Mouse (Mus musculus) adrenal gland, postnatal 14 days (tissue): ENCODE results near the gene R3hdm2. TPM values are rescaled to one million over a fixed set of nuclear protein-coding genes. Genes with fewer than 3 reads are reported as not detected.

Source experiments
- DNase-seq: peaks from one replicate; pipeline ENCODE4 v3.0.0; 2021; ENCODE audit warnings: mixed read lengths
- total RNA-seq: library from RNA; stranded (reverse); gene quantifications from 2 replicates; pipeline ENCODE4 v1.2.3, GENCODE M21; 2021

R3hdm2 gene
- total RNA-seq, 1 experiment from 2014 or later, result 113 TPM

DNA sequence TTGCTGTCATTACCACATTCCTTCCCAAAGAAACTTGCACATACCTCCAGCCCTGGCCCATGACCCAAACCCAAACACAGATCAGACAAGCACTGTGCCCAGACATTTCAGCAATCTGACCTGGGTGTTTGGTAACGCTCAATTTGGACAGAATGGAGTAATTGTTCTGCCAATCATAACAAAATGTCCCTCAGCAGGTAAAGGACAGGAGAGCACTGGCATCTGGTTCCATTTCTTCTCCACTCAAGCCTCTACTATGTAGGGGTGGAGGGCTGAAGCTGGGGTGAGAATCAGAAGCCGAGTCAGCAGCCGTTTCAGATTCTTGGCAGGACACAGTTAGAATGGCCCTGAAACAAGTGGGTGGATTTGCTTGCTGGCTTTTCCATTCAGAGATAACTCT is 112.0 kb downstream of the R3hdm2 start:
- DNase-seq, result no peak

DNA sequence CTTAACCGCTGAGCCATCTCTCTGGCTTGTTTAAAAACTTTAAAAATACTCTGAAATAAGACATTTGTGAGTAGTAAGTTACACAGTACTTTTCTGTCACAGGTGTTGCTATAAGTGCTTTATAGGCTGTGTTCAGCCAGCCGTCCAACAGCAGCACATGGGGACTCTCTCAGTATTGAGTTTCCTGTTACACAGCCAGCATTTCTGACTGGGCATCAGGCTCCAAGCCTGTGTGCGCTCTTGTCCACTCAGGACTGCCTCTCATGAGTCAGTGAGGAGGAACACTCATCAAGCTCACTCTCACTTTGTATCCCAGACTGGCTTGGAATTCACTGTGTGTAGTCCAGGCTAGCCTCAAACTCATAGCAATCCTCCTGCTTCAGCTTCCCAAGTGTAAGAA is 116.0 kb downstream of the R3hdm2 start:
- no peak for DNase-seq

GRCm38 (mm10) chr10:127499516-127499915 is 119.4 kb downstream of the R3hdm2 start:
- no peak for DNase-seq

DNA sequence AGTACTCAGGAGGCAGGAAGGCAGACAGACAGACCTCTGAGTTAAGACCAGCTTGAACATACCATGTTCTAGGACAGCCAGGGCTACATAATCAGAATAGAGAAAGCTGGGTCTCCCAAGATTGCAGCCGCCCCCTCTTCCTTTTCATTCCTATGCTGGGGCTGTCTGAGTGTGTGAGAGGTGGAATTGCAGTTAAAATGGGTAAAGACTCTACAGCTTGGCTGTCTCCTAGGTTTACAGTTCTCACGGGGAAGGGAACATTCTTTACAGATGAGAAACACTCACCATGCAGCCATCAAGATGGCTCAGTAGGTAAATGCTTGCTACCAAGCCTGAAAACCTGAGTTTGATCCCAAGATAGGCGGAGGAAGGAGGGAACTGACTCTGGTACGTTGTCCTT is 119.9 kb downstream of the R3hdm2 start:
- no peak for DNase-seq

- DNase-seq, result no peak
Observed at GRCm38 (mm10) chr10:127500894-127501893, 121.1 kb downstream of the R3hdm2 start, which contains the start of gene Stac3. Gene Stac3 (plus strand): TSS chr10:127501686.

DNA sequence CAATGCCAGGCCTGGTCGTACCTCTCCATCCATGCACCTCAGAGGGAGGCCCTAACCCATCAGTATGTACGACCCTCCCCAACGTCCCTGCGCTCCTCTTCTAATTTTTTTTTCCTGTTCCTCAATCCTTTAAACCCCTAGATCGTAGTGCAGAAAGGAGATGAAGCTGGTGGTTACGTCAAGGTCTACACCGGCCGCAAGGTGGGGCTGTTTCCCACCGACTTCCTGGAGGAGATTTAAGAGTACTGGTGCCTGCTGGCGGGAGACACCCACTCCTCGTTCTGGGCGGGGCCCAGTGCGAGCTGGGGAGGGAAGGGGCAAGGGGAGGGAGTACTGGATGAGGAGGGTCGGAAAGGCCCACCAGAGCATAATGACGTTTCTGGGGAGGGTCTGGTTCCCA is 128.1 kb downstream of the R3hdm2 start:
- peak; percentile 86 for DNase-seq

DNA sequence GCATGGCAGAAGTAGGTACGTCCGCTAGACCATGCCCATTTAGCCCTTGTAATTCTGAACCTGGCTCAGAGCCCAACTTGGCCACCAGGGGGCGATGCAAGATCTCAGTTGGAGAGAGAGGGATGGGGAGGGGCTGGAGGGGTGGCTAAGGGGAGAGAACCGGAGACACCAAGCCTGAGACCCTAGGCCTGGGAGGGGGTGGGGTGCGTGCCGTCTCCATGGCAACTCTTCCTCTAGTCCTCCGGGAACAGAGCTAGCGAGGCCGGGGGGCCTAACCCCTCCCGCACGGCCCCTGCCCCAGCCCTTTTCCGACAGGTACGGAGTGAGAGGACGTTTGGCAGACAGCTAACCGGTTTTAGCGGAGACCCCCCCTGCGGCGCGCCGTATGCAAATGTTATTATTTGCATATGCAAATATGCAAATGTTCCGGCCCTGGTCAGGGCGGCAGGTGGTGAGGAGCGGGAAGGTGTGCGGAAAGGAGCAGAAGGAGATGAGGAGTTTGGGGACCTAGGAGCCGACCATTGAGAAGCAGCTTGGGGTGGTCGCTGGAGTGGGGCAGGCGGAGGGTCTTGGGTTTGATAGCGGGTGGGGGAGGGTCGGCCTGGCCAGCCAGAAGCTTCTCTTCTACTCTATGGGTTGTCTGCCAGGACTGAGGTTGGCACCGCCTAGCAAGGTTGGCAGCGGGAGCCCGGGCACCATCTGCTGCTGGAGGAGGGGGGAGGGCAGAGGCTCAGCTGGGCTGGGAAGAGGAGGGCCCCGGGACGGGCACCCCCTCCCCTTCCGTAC is 129.1 kb downstream of the R3hdm2 start:
- DNase-seq, result peak; percentile 92

GRCm38 (mm10) chr10:127509837-127510701 is 129.9 kb downstream of the R3hdm2 start:
- DNase-seq, result no peak

- DNase-seq, result no peak
Observed at GRCm38 (mm10) chr10:127510895-127511617, 130.9 kb downstream of the R3hdm2 start.

DNA sequence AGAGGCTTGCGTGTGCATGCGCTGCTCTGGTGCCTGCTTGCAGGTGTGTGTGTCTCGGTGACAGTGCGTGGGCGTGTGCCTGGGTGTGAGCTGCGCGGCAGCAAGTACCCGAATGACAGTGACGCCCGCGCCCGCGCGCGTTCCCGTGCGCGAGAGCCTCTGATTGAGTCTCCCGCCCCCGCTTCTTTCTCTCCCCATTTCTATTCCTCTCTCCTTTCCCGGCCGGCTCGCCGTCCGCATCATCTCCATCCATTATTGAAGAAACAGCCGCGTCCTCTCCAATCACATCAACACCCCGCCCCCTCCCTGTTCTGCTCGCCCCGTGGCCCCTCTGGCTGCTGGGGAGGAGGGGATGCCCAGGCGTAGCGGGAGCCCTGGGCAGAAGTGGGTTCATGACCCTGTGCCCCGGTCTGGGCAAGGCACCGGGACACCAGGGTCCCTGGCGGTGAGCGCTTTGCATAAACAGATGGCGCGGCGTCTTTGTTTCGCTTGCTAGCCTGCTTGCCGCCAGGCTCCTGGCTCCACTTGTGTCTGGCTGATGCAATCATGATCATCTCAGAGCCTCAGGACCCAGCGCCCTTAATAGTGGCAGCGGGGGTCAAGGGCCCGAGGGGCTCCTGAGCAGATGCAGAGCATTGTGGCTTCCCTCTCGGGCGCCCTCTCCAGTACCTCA is 131.6 kb downstream of the R3hdm2 start:
- DNase-seq, result peak; percentile 51

- DNase-seq, result no peak
Observed at GRCm38 (mm10) chr10:127512307-127512666, 132.2 kb downstream of the R3hdm2 start.

DNA sequence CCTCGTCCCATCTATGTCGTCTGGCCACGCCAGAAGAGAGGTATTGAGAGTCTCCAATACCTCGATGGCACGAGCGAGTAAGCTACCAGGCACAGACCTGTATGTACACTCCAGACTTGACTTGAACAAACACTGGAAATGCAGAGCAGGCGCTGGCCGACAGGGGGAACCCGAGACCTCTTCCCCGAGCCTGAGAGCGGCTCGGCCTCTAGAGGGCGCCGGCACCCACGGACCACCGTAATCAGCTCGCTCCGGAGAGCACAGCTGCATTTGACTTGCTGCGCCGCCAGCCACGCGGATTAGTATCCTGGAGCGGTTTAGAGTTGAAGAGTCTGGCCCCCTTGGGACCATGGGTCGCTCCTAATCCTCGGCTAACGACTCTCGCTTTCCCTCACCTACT is 132.7 kb downstream of the R3hdm2 start:
- peak; percentile 95 for DNase-seq

DNA sequence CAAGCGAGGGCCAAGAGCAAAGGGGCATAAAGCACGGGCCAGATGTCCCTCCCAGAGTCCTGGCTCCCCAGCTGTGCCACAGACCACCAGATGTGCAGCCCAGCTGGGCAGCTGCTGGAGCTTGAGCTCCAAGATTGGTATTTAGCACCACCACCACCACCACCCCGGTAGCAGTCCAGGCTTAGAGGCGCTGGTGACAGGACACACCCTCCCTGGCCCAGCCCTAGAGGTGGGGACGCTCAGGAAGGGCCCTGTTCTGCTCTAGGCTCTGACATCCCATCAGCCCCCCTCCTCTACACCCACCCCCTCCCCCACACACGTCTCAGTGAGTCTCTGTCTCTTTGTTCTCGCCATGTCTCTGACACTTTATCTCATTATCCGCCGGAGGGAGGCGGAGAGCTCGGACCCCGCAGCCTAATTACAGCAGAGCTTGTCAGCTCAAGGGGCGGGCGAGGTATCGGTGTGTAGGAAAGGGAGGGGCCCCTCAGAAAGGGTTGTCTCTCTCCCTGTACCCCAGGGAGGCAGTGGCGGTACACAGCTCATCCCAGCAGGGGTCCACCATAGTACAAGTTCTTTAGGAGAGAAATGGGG is 133.5 kb downstream of the R3hdm2 start:
- no peak for DNase-seq

DNA sequence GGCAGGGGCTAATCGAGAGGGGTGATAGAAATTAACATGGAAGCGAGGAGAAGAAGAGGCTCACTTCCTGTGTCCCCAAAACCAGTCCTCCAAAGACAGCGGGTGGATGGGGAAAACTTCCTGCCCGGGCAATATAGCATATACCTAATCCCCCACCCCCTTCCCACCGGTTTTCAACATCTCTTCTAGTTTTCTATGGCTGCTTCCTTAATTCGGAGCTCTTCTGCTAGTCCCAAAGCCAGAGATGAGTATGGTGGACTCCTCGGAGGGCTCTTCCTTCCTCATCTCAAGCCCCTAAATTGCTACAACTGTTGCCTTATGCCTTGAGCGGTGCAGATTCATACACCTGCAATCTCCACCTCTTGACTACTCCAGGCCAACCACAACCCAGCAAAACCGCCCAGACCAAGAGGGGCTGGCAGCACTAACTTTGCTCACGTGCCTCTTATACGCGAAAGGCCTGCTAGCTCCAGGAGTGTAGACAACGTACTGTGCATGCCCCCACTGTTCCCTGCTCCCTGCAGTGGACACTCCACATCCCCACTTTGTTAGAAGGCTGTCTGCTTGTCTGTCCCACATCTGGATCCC is 134.1 kb downstream of the R3hdm2 start:
- DNase-seq, result no peak

DNA sequence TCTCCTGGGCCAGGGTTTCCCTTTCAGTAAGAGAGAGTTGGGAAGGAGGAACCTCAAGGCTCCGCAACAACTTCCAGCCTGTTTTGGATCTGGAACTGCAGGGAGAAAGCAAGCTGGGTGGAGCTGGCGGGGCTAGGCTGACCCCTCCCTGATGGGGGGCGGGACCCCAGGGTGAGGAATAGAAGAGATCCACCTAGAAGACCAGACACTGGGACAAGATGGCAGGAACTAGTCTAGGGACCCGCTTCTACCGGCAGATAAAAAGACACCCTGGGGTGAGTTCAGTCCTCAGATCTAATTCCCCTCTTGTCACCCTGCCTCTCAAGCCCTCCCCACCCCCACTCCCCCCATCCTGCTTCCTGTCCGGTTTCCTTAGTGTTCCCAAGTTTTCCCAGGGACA is 134.6 kb downstream of the R3hdm2 start, which contains the start of gene Ndufa4l2:
Ndufa4l2 (plus strand) TSS at position 204 of the 400 bp plus-strand sequence.
- DNase-seq, result peak; percentile 51

GRCm38 (mm10) chr10:127515271-127515982 is 135.3 kb downstream of the R3hdm2 start:
- DNase-seq, result peak; percentile 48

DNA sequence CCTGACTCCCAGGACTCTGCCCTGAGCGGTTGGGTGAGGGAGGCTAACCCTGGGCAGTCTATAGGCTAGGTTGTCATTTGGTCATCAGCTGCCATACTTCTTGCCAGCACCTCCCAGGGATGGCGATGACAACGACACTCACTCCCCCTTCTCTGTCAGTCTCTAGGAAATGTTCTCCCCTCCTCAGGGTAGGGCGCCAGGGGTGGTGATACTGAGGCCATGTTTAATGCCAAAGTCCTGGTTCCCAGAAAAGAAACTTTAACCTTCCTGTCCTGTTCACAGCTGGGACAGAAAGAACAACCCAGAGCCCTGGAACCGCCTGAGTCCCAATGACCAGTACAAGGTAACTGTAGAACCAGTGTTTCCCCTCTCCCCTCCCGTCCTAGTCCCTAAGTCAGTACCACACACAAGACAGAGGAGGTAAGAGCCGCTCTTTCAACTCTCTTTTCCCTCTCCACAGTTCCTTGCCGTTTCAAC is 135.9 kb downstream of the R3hdm2 start:
- DNase-seq, result no peak

- peak; percentile 58 for DNase-seq
Observed at GRCm38 (mm10) chr10:127516576-127517260, 136.6 kb downstream of the R3hdm2 start.
